19 mouse cellular contexts compared by ENCODE assay signal in genomic region chr7:145298666-145299490, GRCm38 (mm10). TPM values are rescaled to one million over a fixed set of nuclear protein-coding genes. Genes with fewer than 3 reads are reported as not detected.
DNase-seq lines count a peak whose midpoint lies in the region; ATAC-seq lines count a peak whose summit lies in the region.
"Had no signal": no experiment of that assay in that cellular context is flagged by ENCODE, and none has a peak within 500 bp of the region (broad histone marks: within the 10 kb centered on the region; RNA-seq: fewer than 3 reads in every experiment).

No protein-coding gene starts in this region.

- no peaks in the 10 kb centered on the region for H3K9me3 ChIP-seq in heart, embryonic 12.5 days (replicated peaks)
- H3K9me3 ChIP-seq in lung, embryonic 15.5 days: no peaks in the 10 kb centered on the region
- H3K9me3 ChIP-seq in stomach, embryonic 15.5 days: no peaks in the 10 kb centered on the region
- H3K9me3 ChIP-seq: embryonic facial prominence, embryonic 12.5 days; forebrain, embryonic 12.5 days; G1E; liver, embryonic 13.5 days; neural tube, embryonic 13.5 days had no signal

- H3K4me2 ChIP-seq in heart, embryonic 12.5 days: no peak overlapping the region
- no peak overlapping the region for H3K4me2 ChIP-seq in lung, embryonic 15.5 days
- H3K4me2 ChIP-seq in stomach, embryonic 15.5 days: no peak overlapping the region
- H3K4me2 ChIP-seq: embryonic facial prominence, embryonic 12.5 days; forebrain, embryonic 12.5 days; liver, embryonic 13.5 days; neural tube, embryonic 13.5 days had no signal

- 65% methylated on average over 3 of the region's 3 CpGs for WGBS in heart, embryonic 12.5 days
- 54% methylated on average over 3 of the region's 3 CpGs for WGBS in lung, embryonic 15.5 days
- 64% methylated on average over 3 of the region's 3 CpGs for WGBS in stomach, embryonic 15.5 days

- no peaks in the 10 kb centered on the region for H3K36me3 ChIP-seq in heart, embryonic 12.5 days
- no peaks in the 10 kb centered on the region for H3K36me3 ChIP-seq in lung, embryonic 15.5 days
- no peaks in the 10 kb centered on the region for H3K36me3 ChIP-seq in stomach, embryonic 15.5 days
- H3K36me3 ChIP-seq: embryonic facial prominence, embryonic 12.5 days; forebrain, embryonic 12.5 days; G1E; liver, embryonic 13.5 days; neural tube, embryonic 13.5 days had no signal

- no peak overlapping the region for H3K27ac ChIP-seq in heart, embryonic 12.5 days (ENCODE audit: poor library complexity, severe bottlenecking)
- 0 out of 2 replicates have a peak overlapping the region, but pooled peaks have one; percentile 15 for H3K27ac ChIP-seq in lung, embryonic 15.5 days
- peak overlapping the region; percentile 59; the same call in 1 of the 2 replicates for H3K27ac ChIP-seq in stomach, embryonic 15.5 days
- H3K27ac ChIP-seq: embryonic facial prominence, embryonic 12.5 days; forebrain, embryonic 12.5 days; liver, embryonic 13.5 days; neural tube, embryonic 13.5 days had no signal

- peaks cover 5% of the 10 kb centered on the region for H3K4me1 ChIP-seq in heart, embryonic 12.5 days (replicated peaks)
- H3K4me1 ChIP-seq in lung, embryonic 15.5 days: peaks cover 26% of the 10 kb centered on the region
- H3K4me1 ChIP-seq in stomach, embryonic 15.5 days: peaks cover 34% of the 10 kb centered on the region

- no peak overlapping the region for H3K9ac ChIP-seq in heart, embryonic 12.5 days
- no peak overlapping the region for H3K9ac ChIP-seq in lung, embryonic 15.5 days
- H3K9ac ChIP-seq in stomach, embryonic 15.5 days: no peak overlapping the region
- H3K9ac ChIP-seq: embryonic facial prominence, embryonic 12.5 days; forebrain, embryonic 12.5 days; liver, embryonic 13.5 days; neural tube, embryonic 13.5 days had no signal

- H3K27me3 ChIP-seq in heart, embryonic 12.5 days (replicated peaks): 0 out of 2 replicates have a peak, but pooled peaks cover 8% of the 10 kb centered on the region
- H3K27me3 ChIP-seq in lung, embryonic 15.5 days: no peaks in the 10 kb centered on the region
- H3K27me3 ChIP-seq in stomach, embryonic 15.5 days (replicated peaks): no peaks in the 10 kb centered on the region
- H3K27me3 ChIP-seq: embryonic facial prominence, embryonic 12.5 days; forebrain, embryonic 12.5 days; liver, embryonic 13.5 days; neural tube, embryonic 13.5 days had no signal

- peak; percentile 93 for DNase-seq in heart, adult 11 months
- DNase-seq in lung, postnatal 14 days: no peak
- peak; percentile 81 for DNase-seq in cerebellum, adult 9-11 months
- DNase-seq in thymus, postnatal 0 days (ENCODE audit: low spot score): no peak
- DNase-seq in right cerebral cortex, postnatal 36 days (ENCODE audit: low spot score in 2 of 2): no peak
- DNase-seq: adrenal gland, postnatal 10 days; kidney, adult 11 months; liver, embryonic 13.5 days; spleen, adult 18-20 months; thymus, adult 18-20 months had no signal

- H3K4me3 ChIP-seq in heart, embryonic 12.5 days: no peak overlapping the region
- no peak overlapping the region for H3K4me3 ChIP-seq in lung, embryonic 15.5 days
- H3K4me3 ChIP-seq in stomach, embryonic 15.5 days (replicated peaks): no peak overlapping the region
- H3K4me3 ChIP-seq: embryonic facial prominence, embryonic 12.5 days; forebrain, embryonic 12.5 days; liver, embryonic 13.5 days; neural tube, embryonic 13.5 days had no signal

- no peak for ATAC-seq in heart, embryonic 12.5 days (ENCODE audit: insufficient number of reproducible peaks, low FRiP score)
- ATAC-seq in lung, embryonic 15.5 days (ENCODE audit: borderline replicate concordance, extremely low read depth, low FRiP score, low TSS enrichment): no peak
- no peak for ATAC-seq in stomach, embryonic 15.5 days (ENCODE audit: insufficient read depth, low FRiP score, low read depth)

RNA-seq across cellular contexts. Expression of gene Mrgprf, which starts 1.8 kb away (rescaled TPM):
- polyA plus RNA-seq in heart, embryonic 12.5 days (2016; fragmentation: Nextera tagmentation; extraction: Ambion mirVana): 0.13 and 0.26 TPM in 2 replicates
- polyA plus RNA-seq in lung, embryonic 15.5 days (2015; fragmentation: Nextera tagmentation; extraction: Ambion mirVana): 2.1 TPM in 2 replicates
- polyA plus RNA-seq in stomach, embryonic 15.5 days (2015; fragmentation: Nextera tagmentation; extraction: Ambion mirVana): 2.8 and 4.5 TPM in 2 replicates
- 1.1 and 1.2 TPM in 2 replicates for polyA plus RNA-seq in thymus, postnatal 0 days (2015; fragmentation: Nextera tagmentation; extraction: Ambion mirVana)
- polyA plus RNA-seq: G1E had no signal

RNA-seq across cellular contexts. Expression of gene Tpcn2, which starts 15.1 kb away (rescaled TPM):
- polyA plus RNA-seq in heart, embryonic 12.5 days (2016; fragmentation: Nextera tagmentation; extraction: Ambion mirVana): 6.4 and 7.3 TPM in 2 replicates
- polyA plus RNA-seq in lung, embryonic 15.5 days (2015; fragmentation: Nextera tagmentation; extraction: Ambion mirVana): 10.0 and 10.9 TPM in 2 replicates
- 9.1 and 10.3 TPM in 2 replicates for polyA plus RNA-seq in stomach, embryonic 15.5 days (2015; fragmentation: Nextera tagmentation; extraction: Ambion mirVana)
- polyA plus RNA-seq in thymus, postnatal 0 days (2015; fragmentation: Nextera tagmentation; extraction: Ambion mirVana): 10.5 and 13.4 TPM in 2 replicates

RNA-seq across cellular contexts. Expression of gene Mrgprd, which starts 15.8 kb away (rescaled TPM):
- polyA plus RNA-seq in heart, embryonic 12.5 days (2016; fragmentation: Nextera tagmentation; extraction: Ambion mirVana): not detected in 2 replicates
- polyA plus RNA-seq in lung, embryonic 15.5 days (2015; fragmentation: Nextera tagmentation; extraction: Ambion mirVana): not detected in 2 replicates
- polyA plus RNA-seq in stomach, embryonic 15.5 days (2015; fragmentation: Nextera tagmentation; extraction: Ambion mirVana): not detected in 2 replicates
- polyA plus RNA-seq in thymus, postnatal 0 days (2015; fragmentation: Nextera tagmentation; extraction: Ambion mirVana): 0.04 and 0.07 TPM in 2 replicates
- polyA plus RNA-seq: embryonic facial prominence, embryonic 12.5 days; forebrain, embryonic 12.5 days; G1E; large intestine, adult 2 months; liver, embryonic 13.5 days; midbrain, postnatal 0 days; neural tube, embryonic 13.5 days had no signal

Comparison
In these comparisons a context has a peak if more than half of its experiments do, and no peak if none do; other contexts are left out.
1. DNase-seq: peak in heart, adult 11 months (single experiment) and cerebellum, adult 9-11 months (single experiment); none in lung, postnatal 14 days (single experiment), thymus, postnatal 0 days (single experiment) and right cerebral cortex, postnatal 36 days (0 of 2).